Mouse (Mus musculus) telencephalon, adult 2 months (tissue): ENCODE data around the gene Cacnb4.

Experiments
- DNase-seq: peaks from one replicate; pipeline ENCODE4 v3.0.0-alpha.2; 2011; ENCODE audit warnings: low read depth, low spot score

The Cacnb4 gene

GRCm38 (mm10) chr2:52568131-52568530 lies 108.5 kb downstream of the Cacnb4 start:
- no peak for DNase-seq

- no peak for DNase-seq
These were observed 109.2 kb downstream of the Cacnb4 start for GRCm38 (mm10) chr2:52567421-52567820.

- DNase-seq, result no peak
These were observed 113.4 kb downstream of the Cacnb4 start for GRCm38 (mm10) chr2:52563277-52563676.

GRCm38 (mm10) chr2:52562356-52562755 lies 114.3 kb downstream of the Cacnb4 start:
- no peak for DNase-seq

GRCm38 (mm10) chr2:52561137-52561536 lies 115.5 kb downstream of the Cacnb4 start:
- DNase-seq, result no peak

GRCm38 (mm10) chr2:52560266-52560665 lies 116.4 kb downstream of the Cacnb4 start:
- no peak for DNase-seq

GRCm38 (mm10) chr2:52558411-52558810 lies 118.2 kb downstream of the Cacnb4 start:
- DNase-seq, result peak; percentile 89

- no peak for DNase-seq
These were observed 118.9 kb downstream of the Cacnb4 start for GRCm38 (mm10) chr2:52557503-52558275.

- DNase-seq, result no peak
These were observed 119.7 kb downstream of the Cacnb4 start for GRCm38 (mm10) chr2:52556961-52557326.

GRCm38 (mm10) chr2:52556298-52556960 lies 120.2 kb downstream of the Cacnb4 start:
- no peak for DNase-seq

GRCm38 (mm10) chr2:52548401-52548800 lies 128.2 kb downstream of the Cacnb4 start:
- DNase-seq, result no peak

GRCm38 (mm10) chr2:52547331-52547730 lies 129.3 kb downstream of the Cacnb4 start:
- no peak for DNase-seq

- DNase-seq, result no peak
These were observed 132.1 kb downstream of the Cacnb4 start for GRCm38 (mm10) chr2:52544527-52544926.

- no peak for DNase-seq
These were observed 135.6 kb downstream of the Cacnb4 start for GRCm38 (mm10) chr2:52541068-52541467.

GRCm38 (mm10) chr2:52539318-52539717 lies 137.3 kb downstream of the Cacnb4 start:
- DNase-seq, result no peak

GRCm38 (mm10) chr2:52537645-52538044 lies 139.0 kb downstream of the Cacnb4 start:
- no peak for DNase-seq

GRCm38 (mm10) chr2:52537155-52537554 lies 139.5 kb downstream of the Cacnb4 start:
- DNase-seq, result no peak

- no peak for DNase-seq
These were observed 140.1 kb downstream of the Cacnb4 start for GRCm38 (mm10) chr2:52536511-52536910.

GRCm38 (mm10) chr2:52533696-52534095 lies 142.9 kb downstream of the Cacnb4 start:
- DNase-seq, result no peak

- no peak for DNase-seq
These were observed 146.1 kb downstream of the Cacnb4 start for GRCm38 (mm10) chr2:52530521-52530920.

GRCm38 (mm10) chr2:52529245-52529644 lies 147.4 kb downstream of the Cacnb4 start:
- no peak for DNase-seq

GRCm38 (mm10) chr2:52525876-52526592 lies 150.6 kb downstream of the Cacnb4 start:
- DNase-seq, result no peak
